ENCODE assay signal across 16 mouse cellular contexts in genomic region chr14:51128775-51129623, GRCm38 (mm10). TPM values are rescaled to one million over a fixed set of nuclear protein-coding genes. Genes with fewer than 3 reads are reported as not detected.
DNase-seq lines count a peak whose midpoint lies in the region; ATAC-seq and TF ChIP-seq lines count a peak whose summit lies in the region.
"Had no signal": no experiment of that assay in that cellular context is flagged by ENCODE, and none has a peak within 500 bp of the region (broad histone marks: within the 10 kb centered on the region; RNA-seq: fewer than 3 reads in every experiment).

No protein-coding gene starts in this region.

- H3K27ac ChIP-seq in kidney, adult 2 months (ENCODE audit: insufficient read depth, low read depth, low read length): no peak overlapping the region
- no peak overlapping the region for H3K27ac ChIP-seq in kidney, embryonic 14.5 days (ENCODE audit: low read depth, low read length)
- H3K27ac ChIP-seq in bone marrow, adult 2 months (ENCODE audit: control insufficient read depth, insufficient read depth, low read depth, low read length, poor library complexity): peak overlapping the region; percentile 92
- H3K27ac ChIP-seq in liver, embryonic 12.5 days: peak overlapping the region; percentile 95
- H3K27ac ChIP-seq: embryonic facial prominence, embryonic 10.5 days; hindbrain, embryonic 12.5 days; left cerebral cortex, adult 2 months; neural tube, embryonic 12.5 days had no signal

- H3K9me3 ChIP-seq in kidney, embryonic 14.5 days (ENCODE audit: control insufficient read depth, low read length): no peaks in the 10 kb centered on the region
- H3K9me3 ChIP-seq in liver, embryonic 12.5 days (replicated peaks): no peaks in the 10 kb centered on the region
- H3K9me3 ChIP-seq: embryonic facial prominence, embryonic 10.5 days; neural tube, embryonic 12.5 days had no signal

- 88% methylated on average over 9 of the region's 9 CpGs for WGBS in kidney, adult 2 months
- WGBS in kidney, embryonic 14.5 days: 86% methylated on average over 9 of the region's 9 CpGs
- 12% methylated on average over 9 of the region's 9 CpGs for WGBS in bone marrow, adult 2 months
- 22% methylated on average over 9 of the region's 9 CpGs for WGBS in liver, embryonic 12.5 days (ENCODE audit: insufficient replicate concordance)

- no peaks in the 10 kb centered on the region for H3K4me1 ChIP-seq in kidney, adult 2 months (ENCODE audit: control insufficient read depth, insufficient read depth, low read length)
- no peaks in the 10 kb centered on the region for H3K4me1 ChIP-seq in kidney, embryonic 14.5 days (ENCODE audit: control insufficient read depth, insufficient read depth, low read length)
- peaks cover 16% of the 10 kb centered on the region for H3K4me1 ChIP-seq in bone marrow, adult 2 months (ENCODE audit: control insufficient read depth, insufficient read depth, low read length)
- H3K4me1 ChIP-seq in liver, embryonic 12.5 days: peaks cover 82% of the 10 kb centered on the region
- H3K4me1 ChIP-seq: hindbrain, embryonic 12.5 days; neural tube, embryonic 12.5 days had no signal

- no peak overlapping the region for H3K4me2 ChIP-seq in kidney, embryonic 14.5 days (replicated peaks; ENCODE audit: low read depth, low read length)
- H3K4me2 ChIP-seq in liver, embryonic 12.5 days: peak overlapping the region; percentile 73
- H3K4me2 ChIP-seq: hindbrain, embryonic 12.5 days; neural tube, embryonic 12.5 days had no signal

- no peak for TF ChIP-seq CTCF in kidney, adult 2 months (conservative IDR thresholded peaks at IDR 0.05; ENCODE audit: insufficient read depth, insufficient read length, low read depth, low read length)
- TF ChIP-seq CTCF in bone marrow, adult 2 months (IDR thresholded peaks at IDR 0.05; ENCODE audit: control insufficient read depth, insufficient read depth, low read length): no peak

- no peak for ATAC-seq in kidney, embryonic 14.5 days (ENCODE audit: low FRiP score, low TSS enrichment)
- no peak for ATAC-seq in liver, embryonic 12.5 days
- ATAC-seq in frontal cortex, adult (ENCODE audit: low TSS enrichment): no peak
- ATAC-seq: forebrain, postnatal 0 days had no signal

- H3K4me3 ChIP-seq in kidney, adult 2 months (ENCODE audit: insufficient read depth, low read depth, low read length): no peak overlapping the region
- H3K4me3 ChIP-seq in kidney, embryonic 14.5 days (ENCODE audit: low read length): no peak overlapping the region
- H3K4me3 ChIP-seq in bone marrow, adult 2 months (replicated peaks; ENCODE audit: control insufficient read depth, low read depth, low read length): peak overlapping the region; percentile 72
- H3K4me3 ChIP-seq in liver, embryonic 12.5 days: peak overlapping the region; percentile 46
- H3K4me3 ChIP-seq: embryonic facial prominence, embryonic 10.5 days; hindbrain, embryonic 12.5 days; left cerebral cortex, adult 2 months; neural tube, embryonic 12.5 days had no signal

- TF ChIP-seq POLR2A in kidney, adult 2 months (IDR thresholded peaks at IDR 0.05; ENCODE audit: low read depth, low read length): no peak
- TF ChIP-seq POLR2A in bone marrow, adult 2 months (IDR thresholded peaks at IDR 0.05; ENCODE audit: borderline replicate concordance, control insufficient read depth, low read depth, low read length): no peak

- no peaks in the 10 kb centered on the region for H3K27me3 ChIP-seq in kidney, adult 2 months (replicated peaks; ENCODE audit: control insufficient read depth, insufficient read depth, low read length)
- H3K27me3 ChIP-seq in kidney, embryonic 14.5 days (ENCODE audit: control insufficient read depth, insufficient read depth, low read length): no peaks in the 10 kb centered on the region
- H3K27me3 ChIP-seq in liver, embryonic 12.5 days (replicated peaks): no peaks in the 10 kb centered on the region
- H3K27me3 ChIP-seq: hindbrain, embryonic 12.5 days; neural tube, embryonic 12.5 days had no signal

- DNase-seq in kidney, adult 2 months: peak; percentile 14
- DNase-seq in skeletal muscle tissue, adult 2 months (ENCODE audit: low read depth, low spot score): peak; percentile 25
- no peak for DNase-seq in adrenal gland, adult 8-10 months
- no peak for DNase-seq in thymus, postnatal 4 days
- DNase-seq: forebrain, postnatal 0 days; kidney, postnatal 14 days; right cerebral cortex, postnatal 25 days had no signal

- H3K36me3 ChIP-seq in kidney, adult 2 months (ENCODE audit: control insufficient read depth, insufficient read depth, low read length): no peaks in the 10 kb centered on the region
- H3K36me3 ChIP-seq in kidney, embryonic 14.5 days (ENCODE audit: control insufficient read depth, insufficient read depth, low read length): no peaks in the 10 kb centered on the region
- H3K36me3 ChIP-seq in liver, embryonic 12.5 days: no peaks in the 10 kb centered on the region
- H3K36me3 ChIP-seq: embryonic facial prominence, embryonic 10.5 days; hindbrain, embryonic 12.5 days; neural tube, embryonic 12.5 days had no signal

- H3K9ac ChIP-seq in kidney, embryonic 14.5 days (ENCODE audit: low read depth, low read length): no peak overlapping the region
- peak overlapping the region; percentile 63 for H3K9ac ChIP-seq in liver, embryonic 12.5 days
- H3K9ac ChIP-seq: forebrain, postnatal 0 days; hindbrain, embryonic 12.5 days; neural tube, embryonic 12.5 days had no signal

RNA-seq across cellular contexts. Expression of gene Rnase6, which starts 5.3 kb away (rescaled TPM):
- polyA plus RNA-seq in kidney, adult 2 months (2012; rRNA removed): 3.4 and 8.5 TPM in 2 replicates
- 0.38 and 0.49 TPM in 2 replicates for polyA plus RNA-seq in kidney, embryonic 14.5 days (2014; fragmentation: Nextera tagmentation; extraction: Ambion mirVana)
- 11.6 and 19.4 TPM in 2 replicates for polyA plus RNA-seq in bone marrow, adult 2 months (2011; ENCODE audit: insufficient read depth, insufficient read length, low replicate concordance, missing spikeins)
- 2.3 and 4.0 TPM in 2 replicates for polyA plus RNA-seq in liver, embryonic 12.5 days (2016; fragmentation: Nextera tagmentation; extraction: Ambion mirVana)
- 1 to 10 TPM; 1.4 to 4.0 (median 2.1) TPM for total RNA-seq in adrenal gland, adult 8-10 months (2022)
- polyA plus RNA-seq: embryonic facial prominence, embryonic 10.5 days had no signal

RNA-seq across cellular contexts. Expression of gene Eddm3b, which starts 14.8 kb away (rescaled TPM):
- polyA plus RNA-seq in kidney, adult 2 months (2012; rRNA removed): 0.42 and 0.64 TPM in 2 replicates
- polyA plus RNA-seq in kidney, embryonic 14.5 days (2014; fragmentation: Nextera tagmentation; extraction: Ambion mirVana): 2.1 and 2.5 TPM in 2 replicates
- not detected in 2 replicates for polyA plus RNA-seq in bone marrow, adult 2 months (2011; ENCODE audit: insufficient read depth, insufficient read length, low replicate concordance, missing spikeins)
- not detected in 2 replicates for polyA plus RNA-seq in liver, embryonic 12.5 days (2016; fragmentation: Nextera tagmentation; extraction: Ambion mirVana)
- not detected for total RNA-seq in adrenal gland, adult 8-10 months (2022)
- total RNA-seq: forebrain, postnatal 0 days; heart, adult 18-20 months; left cerebral cortex, adult 2 months had no signal
- polyA plus RNA-seq: hindbrain, embryonic 12.5 days; neural tube, embryonic 12.5 days had no signal

RNA-seq across cellular contexts. Expression of gene Rnase1, which starts 17.6 kb away (rescaled TPM):
- polyA plus RNA-seq in kidney, adult 2 months (2012; rRNA removed): 0.25 and 0.39 TPM in 2 replicates
- 0.53 and 0.65 TPM in 2 replicates for polyA plus RNA-seq in kidney, embryonic 14.5 days (2014; fragmentation: Nextera tagmentation; extraction: Ambion mirVana)
- not detected in 2 replicates for polyA plus RNA-seq in bone marrow, adult 2 months (2011; ENCODE audit: insufficient read depth, insufficient read length, low replicate concordance, missing spikeins)
- polyA plus RNA-seq in liver, embryonic 12.5 days (2016; fragmentation: Nextera tagmentation; extraction: Ambion mirVana): not detected in 2 replicates
- under 1 TPM in 1 of 4 experiments, not detected in 3; 0.28 TPM for total RNA-seq in adrenal gland, adult 8-10 months (2022)
- total RNA-seq: forebrain, postnatal 0 days had no signal
- polyA plus RNA-seq: embryonic facial prominence, embryonic 10.5 days; hindbrain, embryonic 12.5 days had no signal

RNA-seq across cellular contexts. Expression of gene Rnase2b, which starts 33.1 kb away (rescaled TPM):
- not detected in 2 replicates for polyA plus RNA-seq in kidney, adult 2 months (2012; rRNA removed)
- polyA plus RNA-seq in kidney, embryonic 14.5 days (2014; fragmentation: Nextera tagmentation; extraction: Ambion mirVana): not detected in 2 replicates
- not detected in 2 replicates for polyA plus RNA-seq in bone marrow, adult 2 months (2011; ENCODE audit: insufficient read depth, insufficient read length, low replicate concordance, missing spikeins)
- not detected in 2 replicates for polyA plus RNA-seq in liver, embryonic 12.5 days (2016; fragmentation: Nextera tagmentation; extraction: Ambion mirVana)
- not detected for total RNA-seq in adrenal gland, adult 8-10 months (2022)
- total RNA-seq: forebrain, postnatal 0 days; heart, adult 18-20 months; left cerebral cortex, adult 2 months had no signal
- polyA plus RNA-seq: embryonic facial prominence, embryonic 10.5 days; forebrain, postnatal 0 days; hindbrain, embryonic 12.5 days; neural tube, embryonic 12.5 days had no signal

RNA-seq across cellular contexts. Expression of gene Ang, which starts 38.0 kb away (rescaled TPM):
- polyA plus RNA-seq in kidney, adult 2 months (2012; rRNA removed): 4.7 and 5.1 TPM in 2 replicates
- 6.3 and 9.5 TPM in 2 replicates for polyA plus RNA-seq in kidney, embryonic 14.5 days (2014; fragmentation: Nextera tagmentation; extraction: Ambion mirVana)
- 4.4 and 7.2 TPM in 2 replicates for polyA plus RNA-seq in bone marrow, adult 2 months (2011; ENCODE audit: insufficient read depth, insufficient read length, low replicate concordance, missing spikeins)
- 2.6 and 3.5 TPM in 2 replicates for polyA plus RNA-seq in liver, embryonic 12.5 days (2016; fragmentation: Nextera tagmentation; extraction: Ambion mirVana)
- total RNA-seq in adrenal gland, adult 8-10 months (2022): 1 to 10 TPM; 5.4 to 7.4 (median 6.4) TPM

Comparison
In these comparisons a context has a peak if more than half of its experiments do, and no peak if none do; other contexts are left out.
1. DNase-seq: peak in kidney, adult 2 months (single experiment) and skeletal muscle tissue, adult 2 months (single experiment); none in adrenal gland, adult 8-10 months (single experiment) and thymus, postnatal 4 days (single experiment).
2. H3K27ac ChIP-seq: peak in bone marrow, adult 2 months (single experiment) and liver, embryonic 12.5 days (single experiment); none in kidney, adult 2 months (single experiment) and kidney, embryonic 14.5 days (single experiment).
3. H3K4me3 ChIP-seq: peak in bone marrow, adult 2 months (single experiment) and liver, embryonic 12.5 days (single experiment); none in kidney, adult 2 months (single experiment) and kidney, embryonic 14.5 days (single experiment).